Mouse (Mus musculus): ENCODE measurements around the gene Scly. TPM values are rescaled to one million over a fixed set of nuclear protein-coding genes. Genes with fewer than 3 reads are reported as not detected.

The Scly gene
- 10.7 and 13.7 TPM in 2 replicates for polyA plus RNA-seq (2014; fragmentation: Nextera tagmentation; extraction: Ambion mirVana)

- Histone ChIP-seq H3K4me3 (ENCODE audit: low read depth, low read length) (peak within 1 kb of the TSS; percentile 83), H3K27ac (ENCODE audit: low read length) (no peak within 1 kb of the TSS)
- peak; percentile 99 for ATAC-seq (ENCODE audit: insufficient number of reproducible peaks, insufficient read depth, low FRiP score, low read depth)
Observed at GRCm38 (mm10) chr1:91297799-91298744, at the start of gene Scly. Scly (plus strand) TSS chr1:91298338.

GRCm38 (mm10) chr1:91248970-91249369 is 49.2 kb upstream of the Scly start:
- 47% methylated on average over 4 of the region's 4 CpGs for WGBS
- no peaks in the 10 kb centered on the region for H3K9me3 ChIP-seq (ENCODE audit: control insufficient read depth, low read depth, low read length)
- peaks cover 26% of the 10 kb centered on the region for H3K4me1 ChIP-seq (ENCODE audit: control insufficient read depth, insufficient read depth, low read length)
- no peaks in the 10 kb centered on the region for H3K27me3 ChIP-seq (ENCODE audit: control insufficient read depth, insufficient read depth, low read length)
- no peaks in the 10 kb centered on the region for H3K36me3 ChIP-seq (ENCODE audit: control insufficient read depth, insufficient read depth, low read length)
- H3K4me2 ChIP-seq (replicated peaks; ENCODE audit: low read depth, low read length), result peak overlapping the region; percentile 50; the same call in 1 of the 2 replicates
- H3K4me3 ChIP-seq (ENCODE audit: low read depth, low read length), result no peak overlapping the region
- ATAC-seq (ENCODE audit: insufficient number of reproducible peaks, insufficient read depth, low FRiP score, low read depth), result no peak
- no peak overlapping the region for H3K9ac ChIP-seq (replicated peaks; ENCODE audit: low read depth, low read length)
- H3K27ac ChIP-seq (ENCODE audit: low read length), result no peak overlapping the region

More at GRCm38 (mm10) chr1:91297799-91298744, at the start of gene Scly:
- no peaks in the 10 kb centered on the region for H3K36me3 ChIP-seq (ENCODE audit: control insufficient read depth, insufficient read depth, low read length)
- 0 out of 2 replicates have a peak, but pooled peaks cover 4% of the 10 kb centered on the region for H3K4me1 ChIP-seq (ENCODE audit: control insufficient read depth, insufficient read depth, low read length)
- under 1% methylated on average over 56 of the region's 65 CpGs for WGBS
- no peaks in the 10 kb centered on the region for H3K9me3 ChIP-seq (ENCODE audit: control insufficient read depth, low read depth, low read length)
- no peaks in the 10 kb centered on the region for H3K27me3 ChIP-seq (ENCODE audit: control insufficient read depth, insufficient read depth, low read length)
- peak within 1 kb of the TSS; percentile 75 for H3K4me2 ChIP-seq (replicated peaks; ENCODE audit: low read depth, low read length)
- peak within 1 kb of the TSS; percentile 57 for H3K9ac ChIP-seq (replicated peaks; ENCODE audit: low read depth, low read length)

GRCm38 (mm10) chr1:91249564-91250414 is 48.3 kb upstream of the Scly start, which contains the start of gene Ube2f:
Ube2f (plus strand) TSS chr1:91250304.
- Histone ChIP-seq H3K4me3 (ENCODE audit: low read depth, low read length) (peak within 1 kb of the TSS; percentile 99), H3K9ac (replicated peaks; ENCODE audit: low read depth, low read length) (peak within 1 kb of the TSS; percentile 96), H3K36me3 (ENCODE audit: control insufficient read depth, insufficient read depth, low read length) (no peaks in the 10 kb centered on the region), H3K27me3 (ENCODE audit: control insufficient read depth, insufficient read depth, low read length) (no peaks in the 10 kb centered on the region), H3K4me1 (ENCODE audit: control insufficient read depth, insufficient read depth, low read length) (peaks cover 29% of the 10 kb centered on the region), H3K9me3 (ENCODE audit: control insufficient read depth, low read depth, low read length) (no peaks in the 10 kb centered on the region), H3K4me2 (replicated peaks; ENCODE audit: low read depth, low read length) (peak within 1 kb of the TSS; percentile 77), H3K27ac (ENCODE audit: low read length) (peak within 1 kb of the TSS; percentile 82)
- WGBS, result under 1% methylated on average over 43 of the region's 43 CpGs
- ATAC-seq (ENCODE audit: insufficient number of reproducible peaks, insufficient read depth, low FRiP score, low read depth), result peak; percentile 99

GRCm38 (mm10) chr1:91250415-91251147 is 47.6 kb upstream of the Scly start:
- H3K27me3 ChIP-seq (ENCODE audit: control insufficient read depth, insufficient read depth, low read length), result no peaks in the 10 kb centered on the region
- 1% methylated on average over 66 of the region's 70 CpGs for WGBS
- no peaks in the 10 kb centered on the region for H3K9me3 ChIP-seq (ENCODE audit: control insufficient read depth, low read depth, low read length)
- H3K4me1 ChIP-seq (ENCODE audit: control insufficient read depth, insufficient read depth, low read length), result peaks cover 29% of the 10 kb centered on the region
- peak overlapping the region; percentile 99 for H3K4me3 ChIP-seq (ENCODE audit: low read depth, low read length)
- H3K36me3 ChIP-seq (ENCODE audit: control insufficient read depth, insufficient read depth, low read length), result no peaks in the 10 kb centered on the region
- ATAC-seq (ENCODE audit: insufficient number of reproducible peaks, insufficient read depth, low FRiP score, low read depth), result no peak; the same call in 1 of the 2 replicates
- H3K4me2 ChIP-seq (replicated peaks; ENCODE audit: low read depth, low read length), result peak overlapping the region; percentile 77
- peak overlapping the region; percentile 96 for H3K9ac ChIP-seq (replicated peaks; ENCODE audit: low read depth, low read length)
- H3K27ac ChIP-seq (ENCODE audit: low read length), result peak overlapping the region; percentile 76

GRCm38 (mm10) chr1:91251148-91251650 is 46.9 kb upstream of the Scly start:
- H3K36me3 ChIP-seq (ENCODE audit: control insufficient read depth, insufficient read depth, low read length), result no peaks in the 10 kb centered on the region; the same call in 1 of the 2 replicates
- 48% methylated on average over 5 of the region's 5 CpGs for WGBS
- ATAC-seq (ENCODE audit: insufficient number of reproducible peaks, insufficient read depth, low FRiP score, low read depth), result no peak
- peak overlapping the region; percentile 77 for H3K4me2 ChIP-seq (replicated peaks; ENCODE audit: low read depth, low read length)
- H3K4me1 ChIP-seq (ENCODE audit: control insufficient read depth, insufficient read depth, low read length), result peaks cover 29% of the 10 kb centered on the region
- peak overlapping the region; percentile 96 for H3K9ac ChIP-seq (replicated peaks; ENCODE audit: low read depth, low read length)
- H3K4me3 ChIP-seq (ENCODE audit: low read depth, low read length), result peak overlapping the region; percentile 99
- no peak overlapping the region for H3K27ac ChIP-seq (ENCODE audit: low read length)
- no peaks in the 10 kb centered on the region for H3K27me3 ChIP-seq (ENCODE audit: control insufficient read depth, insufficient read depth, low read length)
- no peaks in the 10 kb centered on the region for H3K9me3 ChIP-seq (ENCODE audit: control insufficient read depth, low read depth, low read length)

- Histone ChIP-seq H3K4me2 (replicated peaks; ENCODE audit: low read depth, low read length) (peak overlapping the region; percentile 77; the same call in 1 of the 2 replicates), H3K9me3 (ENCODE audit: control insufficient read depth, low read depth, low read length) (no peaks in the 10 kb centered on the region), H3K27ac (ENCODE audit: low read length) (no peak overlapping the region), H3K4me3 (ENCODE audit: low read depth, low read length) (peak overlapping the region; percentile 6; the same call in 1 of the 2 replicates), H3K27me3 (ENCODE audit: control insufficient read depth, insufficient read depth, low read length) (no peaks in the 10 kb centered on the region), H3K36me3 (ENCODE audit: control insufficient read depth, insufficient read depth, low read length) (no peaks in the 10 kb centered on the region; the same call in 1 of the 2 replicates), H3K4me1 (ENCODE audit: control insufficient read depth, insufficient read depth, low read length) (peaks cover 29% of the 10 kb centered on the region), H3K9ac (replicated peaks; ENCODE audit: low read depth, low read length) (peak overlapping the region; percentile 14; the same call in 1 of the 2 replicates)
- 63% methylated on average over 8 of the region's 8 CpGs for WGBS
- ATAC-seq (ENCODE audit: insufficient number of reproducible peaks, insufficient read depth, low FRiP score, low read depth), result no peak
Observed at GRCm38 (mm10) chr1:91251927-91252326, 46.2 kb upstream of the Scly start.

- H3K27ac ChIP-seq (ENCODE audit: low read length), result no peak overlapping the region
- H3K9me3 ChIP-seq (ENCODE audit: control insufficient read depth, low read depth, low read length), result no peaks in the 10 kb centered on the region
- no peak overlapping the region for H3K9ac ChIP-seq (replicated peaks; ENCODE audit: low read depth, low read length)
- no peaks in the 10 kb centered on the region; the same call in 1 of the 2 replicates for H3K36me3 ChIP-seq (ENCODE audit: control insufficient read depth, insufficient read depth, low read length)
- ATAC-seq (ENCODE audit: insufficient number of reproducible peaks, insufficient read depth, low FRiP score, low read depth), result no peak
- no peak overlapping the region for H3K4me3 ChIP-seq (ENCODE audit: low read depth, low read length)
- no peak overlapping the region for H3K4me2 ChIP-seq (replicated peaks; ENCODE audit: low read depth, low read length)
- H3K27me3 ChIP-seq (ENCODE audit: control insufficient read depth, insufficient read depth, low read length), result no peaks in the 10 kb centered on the region
- peaks cover 12% of the 10 kb centered on the region; the same call in 1 of the 2 replicates for H3K4me1 ChIP-seq (ENCODE audit: control insufficient read depth, insufficient read depth, low read length)
Observed at GRCm38 (mm10) chr1:91257918-91258317, 40.2 kb upstream of the Scly start.

All from stomach, embryonic 14.5 days (tissue).